Mouse (Mus musculus): ENCODE data around the gene Zyg11b.

Gene Zyg11b

GRCm38 (mm10) chr4:108196277-108196855 lies 104.5 kb downstream of the Zyg11b start:
- DNase-seq (ENCODE audit: low read depth in 2 of 2, low spot score in 2 of 2) = no peak

GRCm38 (mm10) chr4:108192821-108193323 lies 108.0 kb downstream of the Zyg11b start:
- DNase-seq (ENCODE audit: low read depth in 2 of 2, low spot score in 2 of 2) = no peak

GRCm38 (mm10) chr4:108182278-108182677 lies 118.6 kb downstream of the Zyg11b start:
- no peak for DNase-seq (ENCODE audit: low read depth in 2 of 2, low spot score in 2 of 2)
